Mouse (Mus musculus): Measurements from ENCODE around the gene 1700001O22Rik.

DNA sequence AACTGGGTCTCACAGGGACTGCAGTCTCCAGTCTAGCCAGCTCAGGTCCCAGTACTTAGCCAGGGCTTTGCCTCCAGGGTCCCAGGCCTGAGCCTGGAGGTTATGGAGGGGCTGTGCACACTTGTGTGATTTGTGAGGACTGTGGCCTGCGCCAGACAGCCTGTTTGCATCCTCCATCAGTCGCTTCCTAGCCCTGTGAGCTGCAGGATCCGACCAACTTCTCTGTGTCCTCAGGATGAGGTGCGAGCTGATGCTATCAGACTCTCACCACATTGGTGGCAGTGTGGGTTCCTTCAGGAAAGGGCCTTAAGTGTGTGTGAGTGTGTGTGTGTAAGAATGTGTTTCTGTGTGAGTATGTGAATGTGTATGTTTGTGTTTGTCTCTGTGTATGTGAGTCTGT, 16.0 kb downstream of the 1700001O22Rik start:
- TF ChIP-seq POLR2A (IDR thresholded peaks at IDR 0.05; ENCODE audit: insufficient read depth, low read depth, low read length) (no peak), CTCF (IDR thresholded peaks at IDR 0.05; ENCODE audit: insufficient read depth, low read depth, low read length) (no peak)

Data from olfactory bulb, adult 2 months (tissue).